Mouse (Mus musculus) forebrain, embryonic 12.5 days (tissue): ENCODE results near the gene Acta2. TPM values are rescaled to one million over a fixed set of nuclear protein-coding genes. Genes with fewer than 3 reads are reported as not detected.

ENCODE experiments used
- ATAC-seq: fragments of 200-750 bp; cut with Nextera tagmentation; 2 replicates; pipeline ENCODE4 v1.8.0; 2017; ENCODE audit warnings: moderate TSS enrichment; ENCODE audit not compliant: low FRiP score
- H3K27ac ChIP-seq: fragments of 300-500 bp; sonication (generic); 2 replicates; pipeline ENCODE4 v1.5.1; 2016; ENCODE audit warnings: mild to moderate bottlenecking
- H3K27me3 ChIP-seq: fragments of 300-500 bp; sonication (generic); 2 replicates; pipeline ENCODE4 v1.6.1; 2016; ENCODE audit warnings: mild to moderate bottlenecking
- H3K36me3 ChIP-seq: fragments of 300-500 bp; sonication (generic); replicated peaks from 2 replicates; pipeline ENCODE4 v1.6.1; 2016; ENCODE audit warnings: mild to moderate bottlenecking
- H3K4me1 ChIP-seq: fragments of 300-500 bp; sonication (generic); 2 replicates; pipeline ENCODE4 v1.6.1; 2016
- H3K4me2 ChIP-seq: fragments of 300-500 bp; sonication (generic); 2 replicates; pipeline ENCODE4 v1.6.1; 2016; ENCODE audit warnings: mild to moderate bottlenecking, moderate library complexity
- H3K4me3 ChIP-seq: fragments of 300-500 bp; sonication (generic); replicated peaks from 2 replicates; pipeline ENCODE4 v1.5.1; 2016; ENCODE audit warnings: mild to moderate bottlenecking
- H3K9ac ChIP-seq: fragments of 300-500 bp; sonication (generic); 2 replicates; pipeline ENCODE4 v1.6.1; 2016; ENCODE audit warnings: mild to moderate bottlenecking
- H3K9me3 ChIP-seq: fragments of 300-500 bp; sonication (generic); 2 replicates; pipeline ENCODE4 v1.6.1; 2016
- WGBS: fragments of 180-500 bp; shearing (Covaris S2); methylation state at CpG from one replicate; pipeline ENCODE4 v1.1.7; 2016; 5-methylcytosine and 5-hydroxymethylcytosine counted together
- polyA plus RNA-seq: library from polyadenylated mRNA; unstranded; fragments of >200 nt; fragmentation: Nextera tagmentation; extraction: Ambion mirVana; gene quantifications from 2 replicates; pipeline ENCODE4 v1.2.1, GENCODE M21; 2016

Acta2 gene
- polyA plus RNA-seq, 1 experiment from 2014 or later: 43.7 TPM

DNA sequence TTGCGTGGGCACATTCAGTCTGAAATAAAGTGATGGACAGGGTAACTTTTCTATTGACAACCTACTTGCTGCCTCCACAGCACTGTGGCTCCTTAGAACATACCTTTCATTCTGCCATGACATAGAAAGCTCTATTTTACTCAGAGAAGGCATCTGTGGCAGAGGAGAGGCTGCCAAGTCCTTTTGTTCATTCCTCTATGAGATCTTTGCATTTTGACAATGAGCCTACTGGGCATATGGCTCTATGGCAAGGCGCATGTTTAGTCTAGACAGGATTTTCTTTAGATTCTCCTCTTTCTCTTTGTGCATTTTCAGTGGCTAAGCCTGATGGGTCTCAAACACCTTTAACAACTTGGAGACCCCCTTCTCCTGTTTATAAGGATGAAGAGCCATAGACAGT is 17.6 kb downstream of the Acta2 start:
- ATAC-seq: no peak
- no peak overlapping the region for H3K9ac ChIP-seq
- no peaks in the 10 kb centered on the region for H3K36me3 ChIP-seq
- H3K9me3 ChIP-seq: no peaks in the 10 kb centered on the region
- 96% methylated on average over 2 of the region's 2 CpGs for whole genome bisulfite sequencing
- no peak overlapping the region for H3K27ac ChIP-seq
- H3K4me1 ChIP-seq: no peaks in the 10 kb centered on the region
- H3K4me3 ChIP-seq: no peak overlapping the region
- H3K4me2 ChIP-seq: no peak overlapping the region
- no peaks in the 10 kb centered on the region for H3K27me3 ChIP-seq

DNA sequence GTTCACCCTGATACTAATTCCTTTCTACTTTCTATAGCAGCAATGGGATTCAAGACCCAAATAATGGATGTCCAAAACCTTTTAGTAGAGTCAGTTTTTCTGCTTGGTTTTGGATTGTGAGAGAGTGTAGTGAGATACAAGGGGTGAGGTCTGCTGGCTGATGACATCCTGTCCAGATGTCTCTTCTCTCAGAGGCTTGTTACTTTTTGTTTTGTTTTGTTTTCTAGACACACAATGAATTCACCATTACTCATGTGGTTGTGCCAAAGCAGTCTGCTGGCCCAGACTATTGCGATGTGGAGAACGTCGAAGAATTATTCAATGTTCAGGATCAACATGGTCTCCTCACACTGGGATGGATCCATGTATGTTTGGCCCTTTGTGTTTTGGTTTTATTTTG is 19.3 kb downstream of the Acta2 start:
- Histone ChIP-seq H3K36me3 (no peaks in the 10 kb centered on the region), H3K9me3 (no peaks in the 10 kb centered on the region), H3K27me3 (no peaks in the 10 kb centered on the region), H3K9ac (no peak overlapping the region), H3K4me2 (no peak overlapping the region), H3K27ac (no peak overlapping the region), H3K4me1 (no peaks in the 10 kb centered on the region), H3K4me3 (no peak overlapping the region)
- 96% methylated on average over 3 of the region's 3 CpGs for WGBS
- no peak for ATAC-seq

DNA sequence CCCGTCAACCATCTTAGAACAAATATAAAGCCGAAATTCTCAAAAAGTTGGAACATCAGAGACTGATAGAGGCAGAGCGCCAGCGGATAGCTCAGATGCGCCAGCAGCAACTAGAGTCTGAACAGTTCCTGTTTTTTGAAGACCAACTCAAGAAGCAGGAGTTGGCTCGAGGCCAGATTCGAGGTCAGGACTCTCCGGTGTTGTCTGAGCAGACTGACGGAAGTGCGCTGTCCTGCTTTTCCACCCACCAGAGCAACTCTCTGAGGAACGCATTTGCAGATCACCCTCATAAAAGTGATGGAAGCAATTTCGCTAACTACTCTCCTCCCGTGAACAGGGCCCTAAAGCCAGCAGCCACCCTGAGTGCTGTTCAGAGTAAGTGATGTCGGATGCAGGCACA is 21.4 kb downstream of the Acta2 start:
- Histone ChIP-seq H3K27ac (no peak overlapping the region), H3K9ac (no peak overlapping the region), H3K4me1 (no peaks in the 10 kb centered on the region), H3K27me3 (no peaks in the 10 kb centered on the region), H3K36me3 (no peaks in the 10 kb centered on the region), H3K9me3 (no peaks in the 10 kb centered on the region), H3K4me2 (no peak overlapping the region), H3K4me3 (no peak overlapping the region)
- WGBS: 92% methylated on average over 14 of the region's 14 CpGs
- ATAC-seq: no peak

DNA sequence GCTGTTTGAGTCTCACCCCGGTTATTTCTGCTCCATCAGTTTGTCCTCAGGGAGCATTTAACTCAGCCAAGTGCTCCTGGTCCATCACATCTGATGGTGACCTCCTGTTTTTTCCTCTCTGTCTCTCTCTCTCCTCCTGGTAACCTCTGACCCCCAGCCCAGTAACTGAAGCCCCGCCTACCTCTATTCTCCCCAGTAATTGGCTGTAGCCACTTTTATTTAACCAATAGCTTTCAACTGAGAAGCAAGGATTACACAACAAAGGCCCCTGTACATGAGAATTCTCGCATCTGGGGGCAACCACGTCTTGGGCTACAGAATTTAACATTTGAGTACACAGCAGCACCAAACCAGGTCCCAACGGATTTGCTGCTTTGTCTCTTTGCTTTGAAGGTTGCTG is 23.1 kb downstream of the Acta2 start:
- Histone ChIP-seq H3K9me3 (no peaks in the 10 kb centered on the region), H3K27me3 (no peaks in the 10 kb centered on the region), H3K9ac (no peak overlapping the region), H3K27ac (no peak overlapping the region), H3K4me1 (no peaks in the 10 kb centered on the region), H3K36me3 (no peaks in the 10 kb centered on the region), H3K4me2 (no peak overlapping the region), H3K4me3 (no peak overlapping the region)
- ATAC-seq: no peak
- 48% methylated on average over 5 of the region's 5 CpGs for WGBS

DNA sequence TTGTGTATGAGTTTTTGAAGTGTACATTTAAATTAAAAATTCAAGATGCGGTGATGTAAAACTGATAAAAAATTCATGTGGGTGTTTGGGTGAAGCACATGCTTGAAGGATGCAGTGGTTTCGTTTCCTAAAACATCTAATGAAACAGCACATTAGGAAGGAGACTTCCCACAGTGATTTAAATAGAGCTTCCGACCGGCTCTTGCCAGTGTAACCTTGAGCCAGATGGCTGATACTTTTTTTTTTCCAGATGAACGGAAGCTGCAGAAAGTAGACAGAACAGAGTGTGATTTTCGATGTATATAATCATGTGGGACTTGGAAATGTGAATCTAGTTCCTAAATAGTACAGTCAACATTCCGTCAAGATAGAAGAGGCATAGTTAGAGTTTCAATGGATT is 23.8 kb downstream of the Acta2 start:
- H3K36me3 ChIP-seq: no peaks in the 10 kb centered on the region
- ATAC-seq: no peak
- H3K4me3 ChIP-seq: no peak overlapping the region
- H3K4me1 ChIP-seq: no peaks in the 10 kb centered on the region
- no peak overlapping the region for H3K4me2 ChIP-seq
- no peak overlapping the region for H3K9ac ChIP-seq
- 78% methylated on average over 7 of the region's 7 CpGs for WGBS
- no peak overlapping the region for H3K27ac ChIP-seq
- no peaks in the 10 kb centered on the region for H3K27me3 ChIP-seq
- H3K9me3 ChIP-seq: no peaks in the 10 kb centered on the region

DNA sequence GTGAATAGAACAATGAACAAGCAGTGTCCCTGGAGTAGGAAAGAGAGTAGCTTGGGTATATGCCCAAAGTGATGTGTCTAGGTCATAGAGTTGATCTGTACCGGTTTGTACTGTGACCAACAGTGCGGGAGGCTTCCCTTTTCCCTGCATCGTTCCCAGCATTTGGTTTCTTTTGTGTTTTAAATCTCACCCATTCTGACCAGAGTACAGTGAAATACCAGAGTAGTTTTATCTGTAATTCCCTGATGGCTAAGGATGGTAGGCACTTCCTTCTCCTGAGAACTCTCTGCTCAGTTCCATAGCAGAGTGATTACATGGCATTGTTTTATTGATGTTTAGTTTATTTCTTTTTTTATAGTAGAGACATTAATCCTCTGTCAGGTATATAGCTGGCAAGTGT is 32.6 kb downstream of the Acta2 start:
- no peaks in the 10 kb centered on the region for H3K36me3 ChIP-seq
- H3K9me3 ChIP-seq: no peaks in the 10 kb centered on the region
- no peaks in the 10 kb centered on the region for H3K27me3 ChIP-seq
- no peak for ATAC-seq
- no peak overlapping the region for H3K27ac ChIP-seq
- H3K4me2 ChIP-seq: no peak overlapping the region
- H3K9ac ChIP-seq: no peak overlapping the region
- no peaks in the 10 kb centered on the region for H3K4me1 ChIP-seq
- WGBS: 93% methylated on average over 3 of the region's 3 CpGs
- H3K4me3 ChIP-seq: no peak overlapping the region

DNA sequence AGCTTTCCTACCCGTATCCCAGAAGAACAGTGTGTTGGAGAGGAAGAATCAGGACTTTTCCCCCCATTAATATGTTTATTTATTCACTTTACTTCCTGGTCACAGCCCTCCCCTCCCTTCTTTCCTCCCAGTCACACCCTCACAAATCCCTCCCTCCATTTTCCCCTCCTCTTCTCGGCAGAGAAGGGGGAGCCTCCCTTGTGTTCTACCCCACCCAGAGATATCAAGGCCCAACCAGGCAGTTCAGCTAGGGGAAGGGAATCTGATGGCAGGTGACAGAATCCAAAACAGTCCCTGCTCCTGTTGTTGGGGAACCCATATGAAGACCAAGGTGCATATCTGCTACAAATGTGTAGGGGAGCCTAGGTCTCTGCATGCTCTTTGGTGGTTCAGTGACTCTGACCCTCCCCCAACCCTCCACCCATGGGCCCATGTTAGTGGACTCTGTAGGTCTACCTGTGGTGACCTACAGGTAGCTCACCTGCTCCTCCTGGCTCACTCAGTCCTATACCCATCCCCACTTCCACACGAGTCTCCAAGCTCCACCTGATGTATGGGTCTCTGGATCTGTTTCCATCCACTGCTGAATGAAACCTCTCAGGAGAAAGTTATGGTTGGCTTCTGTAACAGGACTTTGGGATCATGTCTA is 34.5 kb downstream of the Acta2 start:
- no peak overlapping the region for H3K27ac ChIP-seq

DNA sequence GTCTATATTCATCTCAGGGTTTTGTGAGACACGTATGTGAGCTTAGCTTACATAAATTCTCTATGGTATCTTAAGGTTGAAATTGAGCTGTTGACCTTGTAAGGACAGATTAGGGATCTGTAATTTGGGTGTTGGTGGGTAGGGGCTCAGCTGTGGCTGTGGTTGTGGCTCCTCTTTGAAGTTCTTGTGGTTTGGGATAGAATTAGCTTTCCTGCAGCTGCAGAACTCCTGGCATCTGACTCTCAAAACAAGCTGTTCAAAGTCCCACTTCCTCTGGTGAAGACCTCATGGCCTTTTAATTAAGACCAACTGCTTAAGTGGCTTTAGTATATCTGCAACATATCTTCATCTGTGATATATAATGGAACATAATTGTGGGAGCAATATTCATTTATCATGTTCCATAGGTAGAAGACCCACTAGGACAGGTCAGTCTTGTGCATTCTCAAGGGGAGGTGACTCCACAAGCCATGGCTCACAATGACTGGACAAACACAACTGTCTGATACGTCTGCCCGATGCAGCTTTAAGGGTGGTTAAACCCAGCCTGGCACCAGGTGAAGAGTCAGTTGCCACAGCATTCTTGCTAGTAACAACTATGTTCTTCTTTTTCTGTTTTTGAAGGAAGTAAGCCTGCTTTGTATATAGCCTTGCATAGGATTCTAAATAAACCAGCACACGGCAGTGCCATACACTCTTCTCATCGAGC is 36.0 kb downstream of the Acta2 start:
- Histone ChIP-seq H3K36me3 (no peaks in the 10 kb centered on the region), H3K4me3 (no peak overlapping the region), H3K4me1 (no peaks in the 10 kb centered on the region), H3K27ac (no peak overlapping the region), H3K27me3 (no peaks in the 10 kb centered on the region), H3K4me2 (no peak overlapping the region), H3K9me3 (no peaks in the 10 kb centered on the region), H3K9ac (no peak overlapping the region)
- WGBS: 93% methylated on average over 5 of the region's 5 CpGs
- ATAC-seq: no peak

More for the DNA sequence above, 34.5 kb downstream of the Acta2 start:
- H3K27me3 ChIP-seq: no peaks in the 10 kb centered on the region
- H3K36me3 ChIP-seq: no peaks in the 10 kb centered on the region
- ATAC-seq: no peak
- no peak overlapping the region for H3K9ac ChIP-seq
- 77% methylated on average over 3 of the region's 3 CpGs for WGBS
- no peaks in the 10 kb centered on the region for H3K9me3 ChIP-seq
- no peak overlapping the region for H3K4me2 ChIP-seq
- H3K4me1 ChIP-seq: no peaks in the 10 kb centered on the region
- no peak overlapping the region for H3K4me3 ChIP-seq

DNA sequence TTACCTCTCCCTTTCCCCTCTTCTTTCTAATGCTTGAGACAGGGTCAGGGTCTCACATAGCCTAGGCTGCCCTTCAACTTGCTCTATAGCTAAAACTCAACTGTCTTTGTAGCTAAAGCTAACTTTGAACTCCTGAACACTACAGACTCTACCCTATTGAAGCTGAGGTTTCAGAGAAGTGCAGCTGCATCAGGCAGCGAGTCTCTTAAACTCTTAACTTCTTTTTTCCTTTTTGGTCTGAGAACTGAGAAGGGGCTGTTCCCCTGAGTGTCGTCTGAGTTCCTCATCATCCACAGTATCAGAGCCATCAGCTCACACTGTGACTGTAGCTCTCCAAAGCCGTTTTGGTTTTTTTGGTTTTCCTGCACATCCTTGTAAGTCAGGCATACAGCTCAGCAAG is 37.6 kb downstream of the Acta2 start:
- H3K9ac ChIP-seq: no peak overlapping the region
- no peaks in the 10 kb centered on the region for H3K9me3 ChIP-seq
- H3K4me2 ChIP-seq: no peak overlapping the region
- WGBS: 85% methylated on average over 3 of the region's 3 CpGs
- H3K4me1 ChIP-seq: no peaks in the 10 kb centered on the region
- H3K36me3 ChIP-seq: no peaks in the 10 kb centered on the region
- no peak for ATAC-seq
- no peak overlapping the region for H3K27ac ChIP-seq
- no peak overlapping the region for H3K4me3 ChIP-seq
- no peaks in the 10 kb centered on the region for H3K27me3 ChIP-seq

DNA sequence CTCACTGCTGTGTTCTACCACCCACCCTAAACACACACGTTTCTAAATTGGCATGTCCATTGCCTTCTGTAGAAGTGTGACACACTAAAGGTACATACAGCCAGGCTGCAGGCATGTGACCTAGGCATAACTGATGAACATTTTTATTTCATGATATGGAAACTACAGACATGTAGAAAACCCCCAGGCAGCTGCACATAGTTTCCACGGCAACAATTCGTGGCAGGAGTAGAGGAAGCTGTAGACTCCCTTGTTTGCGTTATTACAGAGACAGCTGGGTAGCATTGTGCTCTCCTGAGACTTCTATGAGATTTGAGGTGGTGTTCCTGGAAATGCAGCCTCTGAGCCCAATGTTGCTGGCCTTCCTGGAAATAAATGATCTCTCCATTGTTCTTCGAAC is 38.4 kb downstream of the Acta2 start:
- Histone ChIP-seq H3K27me3 (no peaks in the 10 kb centered on the region), H3K4me1 (no peaks in the 10 kb centered on the region), H3K9ac (no peak overlapping the region), H3K36me3 (no peaks in the 10 kb centered on the region), H3K27ac (no peak overlapping the region), H3K9me3 (no peaks in the 10 kb centered on the region), H3K4me2 (no peak overlapping the region), H3K4me3 (no peak overlapping the region)
- 78% methylated on average over 5 of the region's 5 CpGs for WGBS
- ATAC-seq: no peak

DNA sequence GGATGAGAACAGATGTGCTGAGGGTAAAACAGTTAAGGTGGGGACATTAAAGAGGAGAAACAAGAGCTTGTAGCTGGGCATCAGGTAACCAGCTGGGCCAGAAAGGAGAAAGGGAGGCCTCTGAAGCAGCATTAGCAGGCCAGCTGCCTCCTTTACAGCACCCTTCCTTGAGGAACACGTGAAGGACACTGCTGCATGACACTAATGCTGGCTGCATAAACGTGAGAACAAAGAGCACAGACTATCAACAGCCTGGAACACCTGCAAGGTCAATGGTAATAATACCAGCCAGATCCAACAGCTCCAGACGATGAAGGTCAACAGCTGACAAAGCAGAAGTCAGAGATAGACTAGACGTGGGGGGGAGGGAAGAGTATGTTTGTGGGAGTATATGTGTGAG is 41.3 kb downstream of the Acta2 start:
- no peaks in the 10 kb centered on the region for H3K27me3 ChIP-seq
- H3K9me3 ChIP-seq: no peaks in the 10 kb centered on the region
- ATAC-seq: no peak
- no peaks in the 10 kb centered on the region for H3K4me1 ChIP-seq
- H3K36me3 ChIP-seq: no peaks in the 10 kb centered on the region
- no peak overlapping the region for H3K9ac ChIP-seq
- H3K4me2 ChIP-seq: no peak overlapping the region
- H3K4me3 ChIP-seq: no peak overlapping the region
- WGBS: 80% methylated on average over 4 of the region's 4 CpGs
- no peak overlapping the region for H3K27ac ChIP-seq

DNA sequence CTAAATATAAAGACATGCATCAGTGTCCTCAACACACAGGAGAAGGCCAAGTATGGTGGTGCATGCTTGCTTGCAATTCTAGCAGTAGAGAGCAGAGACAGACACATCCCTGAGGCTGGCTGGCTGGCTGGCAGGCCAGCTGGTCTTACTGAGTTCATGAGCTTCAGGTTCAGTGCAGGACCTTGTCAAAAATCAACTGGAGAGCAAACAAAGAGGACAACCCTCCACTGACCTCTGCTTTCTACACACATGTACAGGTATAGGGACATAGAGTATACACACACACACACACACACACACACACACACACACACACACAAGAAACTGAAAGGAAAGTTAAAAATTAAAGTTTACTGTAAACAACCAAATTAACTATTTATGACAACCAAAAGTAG is 42.1 kb downstream of the Acta2 start:
- Histone ChIP-seq H3K4me3 (no peak overlapping the region), H3K27me3 (no peaks in the 10 kb centered on the region), H3K9ac (no peak overlapping the region), H3K4me2 (no peak overlapping the region), H3K36me3 (no peaks in the 10 kb centered on the region), H3K9me3 (no peaks in the 10 kb centered on the region), H3K4me1 (no peaks in the 10 kb centered on the region), H3K27ac (no peak overlapping the region)
- ATAC-seq: no peak

DNA sequence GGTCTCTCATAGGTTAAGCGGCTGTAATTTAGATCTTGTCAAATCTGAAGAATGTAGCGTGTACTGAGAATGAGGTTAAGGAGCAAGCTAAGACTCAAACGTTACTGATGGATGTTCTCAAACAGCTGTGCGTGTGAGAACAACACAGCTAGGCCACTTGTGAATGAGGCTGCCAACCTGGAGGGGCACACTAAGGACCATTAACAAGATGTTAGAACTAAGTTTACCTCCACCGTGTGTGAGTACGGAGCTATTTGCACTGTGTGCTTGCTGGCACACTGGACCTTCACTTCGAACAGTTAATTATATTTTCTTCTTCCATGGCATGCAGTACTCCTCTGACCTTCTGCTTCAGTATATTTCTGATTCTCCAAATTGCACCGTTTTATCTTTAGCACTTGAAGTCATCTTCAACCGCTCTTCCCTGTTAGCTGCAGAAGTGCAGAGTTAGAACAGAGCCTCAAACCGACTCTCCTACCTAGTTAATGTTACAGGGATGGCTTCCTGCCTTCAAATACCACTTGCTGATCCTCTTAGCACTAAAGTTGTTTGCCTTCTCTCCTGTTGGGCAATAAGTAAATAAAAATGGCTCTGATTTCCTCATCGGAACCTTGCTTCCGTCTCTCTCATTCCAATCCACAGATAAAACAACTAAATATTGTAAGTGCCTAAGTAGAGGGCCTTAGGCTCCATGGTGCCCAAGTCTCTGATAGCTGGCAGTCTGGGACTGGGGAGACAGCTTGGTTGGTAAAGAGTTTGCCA is 42.7 kb downstream of the Acta2 start:
- 90% methylated on average over 12 of the region's 12 CpGs for WGBS
- Histone ChIP-seq H3K9ac (no peak overlapping the region), H3K4me1 (no peaks in the 10 kb centered on the region), H3K27ac (no peak overlapping the region), H3K9me3 (no peaks in the 10 kb centered on the region), H3K36me3 (no peaks in the 10 kb centered on the region), H3K27me3 (no peaks in the 10 kb centered on the region), H3K4me3 (no peak overlapping the region), H3K4me2 (no peak overlapping the region)
- no peak for ATAC-seq
